Mouse (Mus musculus): ENCODE data around the gene Parvg.
"Not testable (repeated sequence)": the region's sequence is repeated elsewhere in the genome, so short reads cannot be mapped to it uniquely, and the experiment has no call there.

Gene Parvg

GRCm38 (mm10) chr15:84323966-84324869 lies at the start of gene Parvg:
Gene Parvg, plus strand, starts transcription at chr15:84324026.
- no peak for DNase-seq (ENCODE audit: low read depth)

GRCm38 (mm10) chr15:84276066-84276465 lies 47.8 kb upstream of the Parvg start:
- DNase-seq (ENCODE audit: low read depth): no peak

GRCm38 (mm10) chr15:84278091-84278490 lies 45.7 kb upstream of the Parvg start:
- DNase-seq (ENCODE audit: low read depth): no peak

GRCm38 (mm10) chr15:84278656-84279055 lies 45.2 kb upstream of the Parvg start:
- DNase-seq (ENCODE audit: low read depth): no peak

- DNase-seq (ENCODE audit: low read depth): peak; percentile 65
These were observed 43.5 kb upstream of the Parvg start for GRCm38 (mm10) chr15:84280309-84280708.

GRCm38 (mm10) chr15:84280712-84281347 lies 43.0 kb upstream of the Parvg start:
- peak; percentile 78 for DNase-seq (ENCODE audit: low read depth)

- DNase-seq (ENCODE audit: low read depth): no peak
These were observed 41.4 kb upstream of the Parvg start for GRCm38 (mm10) chr15:84282206-84283085.

- no peak for DNase-seq (ENCODE audit: low read depth)
These were observed 39.8 kb upstream of the Parvg start for GRCm38 (mm10) chr15:84284059-84284458.

- DNase-seq (ENCODE audit: low read depth): no peak
These were observed 38.4 kb upstream of the Parvg start for GRCm38 (mm10) chr15:84285453-84285852.

- DNase-seq (ENCODE audit: low read depth): not testable (repeated sequence)
These were observed 34.9 kb upstream of the Parvg start for GRCm38 (mm10) chr15:84288953-84289352.

GRCm38 (mm10) chr15:84291097-84291496 lies 32.7 kb upstream of the Parvg start:
- no peak for DNase-seq (ENCODE audit: low read depth)

GRCm38 (mm10) chr15:84293590-84293989 lies 30.2 kb upstream of the Parvg start:
- DNase-seq (ENCODE audit: low read depth): no peak

- DNase-seq (ENCODE audit: low read depth): no peak
These were observed 29.4 kb upstream of the Parvg start for GRCm38 (mm10) chr15:84294391-84294790.

GRCm38 (mm10) chr15:84295225-84295624 lies 28.6 kb upstream of the Parvg start:
- DNase-seq (ENCODE audit: low read depth): no peak

- DNase-seq (ENCODE audit: low read depth): no peak
These were observed 26.4 kb upstream of the Parvg start for GRCm38 (mm10) chr15:84297454-84297853.

- DNase-seq (ENCODE audit: low read depth): no peak
These were observed 24.9 kb upstream of the Parvg start for GRCm38 (mm10) chr15:84298804-84299370.

- no peak for DNase-seq (ENCODE audit: low read depth)
These were observed 24.0 kb upstream of the Parvg start for GRCm38 (mm10) chr15:84299662-84300333.

GRCm38 (mm10) chr15:84300591-84300990 lies 23.2 kb upstream of the Parvg start:
- DNase-seq (ENCODE audit: low read depth): no peak

- no peak for DNase-seq (ENCODE audit: low read depth)
These were observed 22.8 kb upstream of the Parvg start for GRCm38 (mm10) chr15:84301026-84301425.

GRCm38 (mm10) chr15:84301641-84302420 lies 22.0 kb upstream of the Parvg start:
- no peak for DNase-seq (ENCODE audit: low read depth)

GRCm38 (mm10) chr15:84303264-84303663 lies 20.6 kb upstream of the Parvg start:
- DNase-seq (ENCODE audit: low read depth): no peak
